Mouse (Mus musculus) thymus, postnatal 25 days (tissue): ENCODE results near the gene Rprd2.

ENCODE experiments used
- DNase-seq: peaks from one replicate; pipeline ENCODE4 v3.0.0; 2022

The Rprd2 gene

GRCm38 (mm10) chr3:95734092-95734702 lies 84.5 kb downstream of the Rprd2 start:
- no peak for DNase-seq

GRCm38 (mm10) chr3:95732744-95733521 lies 85.7 kb downstream of the Rprd2 start:
- DNase-seq: no peak

GRCm38 (mm10) chr3:95732297-95732696 lies 86.4 kb downstream of the Rprd2 start:
- no peak for DNase-seq

- no peak for DNase-seq
These were observed 86.9 kb downstream of the Rprd2 start for GRCm38 (mm10) chr3:95731802-95732201.

- no peak for DNase-seq
These were observed 88.2 kb downstream of the Rprd2 start for GRCm38 (mm10) chr3:95730431-95730830.

- DNase-seq: no peak
These were observed 89.8 kb downstream of the Rprd2 start for GRCm38 (mm10) chr3:95728906-95729305.

- no peak for DNase-seq
These were observed 91.8 kb downstream of the Rprd2 start for GRCm38 (mm10) chr3:95726696-95727358.

- DNase-seq: no peak
These were observed 92.8 kb downstream of the Rprd2 start for GRCm38 (mm10) chr3:95725863-95726262.

- peak; percentile 16 for DNase-seq
These were observed 96.3 kb downstream of the Rprd2 start for GRCm38 (mm10) chr3:95722386-95722785.

GRCm38 (mm10) chr3:95718153-95718552 lies 100.5 kb downstream of the Rprd2 start:
- no peak for DNase-seq

- no peak for DNase-seq
These were observed 102.6 kb downstream of the Rprd2 start for GRCm38 (mm10) chr3:95716075-95716474.
